8 mouse cellular contexts compared by ENCODE assay signal in genomic region chr4:132939421-132940127, GRCm38 (mm10). TPM values are rescaled to one million over a fixed set of nuclear protein-coding genes. Genes with fewer than 3 reads are reported as not detected.
DNase-seq lines count a peak whose midpoint lies in the region; ATAC-seq and TF ChIP-seq lines count a peak whose summit lies in the region.

No protein-coding gene starts in this region.

- H3K36me3 ChIP-seq in embryonic facial prominence, embryonic 14.5 days (ENCODE audit: control insufficient read depth, insufficient read depth, low read length) = no peaks in the 10 kb centered on the region
- H3K36me3 ChIP-seq in liver, adult 2 months (ENCODE audit: control insufficient read depth, insufficient read depth, low read length) = no peaks in the 10 kb centered on the region

- 0 out of 2 replicates have a peak, but pooled peaks cover 6% of the 10 kb centered on the region for H3K27me3 ChIP-seq in embryonic facial prominence, embryonic 14.5 days (replicated peaks; ENCODE audit: control insufficient read depth, insufficient read depth, low read length)
- no peaks in the 10 kb centered on the region for H3K27me3 ChIP-seq in liver, adult 2 months (ENCODE audit: control insufficient read depth, insufficient read depth, low read length)

- no peak for ATAC-seq in embryonic facial prominence, embryonic 14.5 days (ENCODE audit: low read depth)
- peak; percentile 54 for ATAC-seq in inflammation-experienced regulatory T-cells, adult 6 months

- H3K4me1 ChIP-seq in embryonic facial prominence, embryonic 14.5 days (ENCODE audit: control insufficient read depth, insufficient read depth, low read length) = peaks cover 8% of the 10 kb centered on the region; the same call in 1 of the 2 replicates
- H3K4me1 ChIP-seq in liver, adult 2 months (ENCODE audit: control insufficient read depth, insufficient read depth, low read length) = peaks cover 4% of the 10 kb centered on the region

- H3K27ac ChIP-seq in embryonic facial prominence, embryonic 14.5 days (replicated peaks; ENCODE audit: low read depth, low read length) = no peak overlapping the region
- H3K27ac ChIP-seq in liver, adult 2 months (replicated peaks; ENCODE audit: insufficient read depth, low read depth, low read length) = no peak overlapping the region

- no peaks in the 10 kb centered on the region for H3K9me3 ChIP-seq in embryonic facial prominence, embryonic 14.5 days (ENCODE audit: control insufficient read depth, low read length)

- peak overlapping the region; percentile 25; the same call in 1 of the 2 replicates for H3K4me2 ChIP-seq in embryonic facial prominence, embryonic 14.5 days (ENCODE audit: low read depth, low read length)

- TF ChIP-seq CTCF in liver, adult 2 months (IDR thresholded peaks at IDR 0.05; ENCODE audit: low read depth, low read length) = peak; percentile 79

- H3K9ac ChIP-seq in embryonic facial prominence, embryonic 14.5 days (ENCODE audit: low read depth, low read length) = no peak overlapping the region
- no peak overlapping the region for H3K9ac ChIP-seq in liver, adult 2 months (ENCODE audit: low read depth, low read length)

- DNase-seq in ovary, postnatal 10 days (ENCODE audit: low spot score) = peak; percentile 54
- no peak for DNase-seq in ovary, adult 18-20 months (ENCODE audit: low spot score)
- peak; percentile 76 to 79 for DNase-seq in adrenal gland, postnatal 36 days
- DNase-seq in embryonic facial prominence, embryonic 14.5 days (ENCODE audit: low spot score) = peak; percentile 43
- no peak for DNase-seq in liver, adult 2 months (ENCODE audit: extremely low read depth, low read depth, low spot score)
- peak; percentile 64 to 77 for DNase-seq in natural killer cell, adult 2 months (ENCODE audit: low spot score in 2 of 2)
- peak; percentile 73 to 79 for DNase-seq in thymus, postnatal 36 days

- no peaks in the 10 kb centered on the region for H3K79me2 ChIP-seq in liver, adult 2 months (ENCODE audit: control insufficient read depth, insufficient read depth, low read length)

- 27% methylated on average over 22 of the region's 22 CpGs for WGBS in embryonic facial prominence, embryonic 14.5 days
- 24% methylated on average over 22 of the region's 22 CpGs for WGBS in liver, adult 2 months

- no peak overlapping the region for H3K4me3 ChIP-seq in embryonic facial prominence, embryonic 14.5 days (ENCODE audit: low read depth, low read length)
- H3K4me3 ChIP-seq in liver, adult 2 months (ENCODE audit: insufficient read depth, low read depth, low read length) = no peak overlapping the region

- TF ChIP-seq POLR2A in liver, adult 2 months (IDR thresholded peaks at IDR 0.05; ENCODE audit: extremely low read depth, insufficient read depth, low read length) = no peak

RNA-seq across cellular contexts. Expression of gene Fam76a, which starts 17.2 kb away (rescaled TPM):
- 10 to 100 TPM; 35.5 to 38.6 TPM for total RNA-seq in adrenal gland, postnatal 36 days (2021)
- 47.3 and 54.4 TPM in 2 replicates for polyA plus RNA-seq in embryonic facial prominence, embryonic 14.5 days (2014; fragmentation: Nextera tagmentation; extraction: Ambion mirVana)
- polyA plus RNA-seq in inflammation-experienced regulatory T-cells, adult 6 months (2017; shearing (Covaris generic)) = 10 to 100 TPM; 14.2 to 23.1 (median 17.9) TPM
- total RNA-seq in liver, adult 2 months (2014; rRNA removed) = 11.3 and 11.6 TPM in 2 replicates
- 4.9 and 5.8 TPM in 2 replicates for polyA plus RNA-seq in liver, adult 2 months (2012; rRNA removed)

RNA-seq across cellular contexts. Expression of gene Fgr, which starts 34.3 kb away (rescaled TPM):
- under 1 TPM; 0.30 to 0.40 TPM for total RNA-seq in adrenal gland, postnatal 36 days (2021)
- 0.48 and 0.85 TPM in 2 replicates for polyA plus RNA-seq in embryonic facial prominence, embryonic 14.5 days (2014; fragmentation: Nextera tagmentation; extraction: Ambion mirVana)
- 1 to 10 TPM; 1.9 to 6.6 (median 3.3) TPM for polyA plus RNA-seq in inflammation-experienced regulatory T-cells, adult 6 months (2017; shearing (Covaris generic))
- total RNA-seq in liver, adult 2 months (2014; rRNA removed) = 1.2 and 1.3 TPM in 2 replicates
- 0.86 and 1.6 TPM in 2 replicates for polyA plus RNA-seq in liver, adult 2 months (2012; rRNA removed)

RNA-seq across cellular contexts. Expression of gene Stx12, which starts 55.3 kb away (rescaled TPM):
- total RNA-seq in adrenal gland, postnatal 36 days (2021) = 10 to 100 TPM; 60.9 to 64.1 TPM
- 69.2 and 73.2 TPM in 2 replicates for polyA plus RNA-seq in embryonic facial prominence, embryonic 14.5 days (2014; fragmentation: Nextera tagmentation; extraction: Ambion mirVana)
- 10 to 100 TPM; 35.7 to 37.2 (median 36.6) TPM for polyA plus RNA-seq in inflammation-experienced regulatory T-cells, adult 6 months (2017; shearing (Covaris generic))
- 13.6 and 15.2 TPM in 2 replicates for total RNA-seq in liver, adult 2 months (2014; rRNA removed)
- polyA plus RNA-seq in liver, adult 2 months (2012; rRNA removed) = 5.7 and 6.9 TPM in 2 replicates

Comparison
In these comparisons a context has a peak if more than half of its experiments do, and no peak if none do; other contexts are left out.
1. DNase-seq: peak in ovary, postnatal 10 days (single experiment), adrenal gland, postnatal 36 days (2 of 2), embryonic facial prominence, embryonic 14.5 days (single experiment), natural killer cell, adult 2 months (2 of 2) and thymus, postnatal 36 days (2 of 2); none in ovary, adult 18-20 months (single experiment) and liver, adult 2 months (single experiment).